Mouse (Mus musculus): ENCODE results near the gene Endog.

Endog gene

DNA sequence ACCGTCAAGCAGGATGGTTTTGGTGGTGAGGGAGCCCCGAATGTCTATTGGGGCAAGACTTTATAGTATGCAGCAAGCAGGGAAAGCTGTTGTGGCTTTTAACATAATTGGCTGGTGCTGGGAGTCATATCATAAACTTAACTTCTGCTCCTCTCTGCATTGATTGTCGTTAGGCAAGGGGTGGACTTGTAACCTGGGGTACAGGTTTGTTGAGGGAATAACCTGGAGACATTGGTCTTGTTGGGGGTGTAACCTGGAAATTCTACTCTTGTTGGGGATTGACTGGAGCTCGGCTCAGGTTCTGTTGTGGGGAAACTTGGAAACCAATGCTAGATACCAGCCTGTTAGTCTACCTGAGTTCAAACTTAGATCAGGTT, 40.9 kb downstream of the Endog start:
- no peak for DNase-seq

GRCm38 (mm10) chr2:30212951-30213350, 41.7 kb downstream of the Endog start:
- DNase-seq, result peak in 1 of 2 experiments; percentile 24

- DNase-seq, result peak; percentile 57 to 60
Measured at GRCm38 (mm10) chr2:30214745-30215144, 43.5 kb downstream of the Endog start.

GRCm38 (mm10) chr2:30215493-30215892, 44.2 kb downstream of the Endog start:
- peak; percentile 52 to 62 for DNase-seq

- DNase-seq, result no peak
Measured at GRCm38 (mm10) chr2:30216293-30216692, 45.0 kb downstream of the Endog start.

All from lung, adult 18-20 months (tissue).